Mouse (Mus musculus): ENCODE measurements at regions not wholly inside any gene's neighbourhood (a gene's known extent, or its start where the extent isn't known, plus 50 kb on each side); places are given as distances from the start of the nearest gene placed in this dataset.

DNA sequence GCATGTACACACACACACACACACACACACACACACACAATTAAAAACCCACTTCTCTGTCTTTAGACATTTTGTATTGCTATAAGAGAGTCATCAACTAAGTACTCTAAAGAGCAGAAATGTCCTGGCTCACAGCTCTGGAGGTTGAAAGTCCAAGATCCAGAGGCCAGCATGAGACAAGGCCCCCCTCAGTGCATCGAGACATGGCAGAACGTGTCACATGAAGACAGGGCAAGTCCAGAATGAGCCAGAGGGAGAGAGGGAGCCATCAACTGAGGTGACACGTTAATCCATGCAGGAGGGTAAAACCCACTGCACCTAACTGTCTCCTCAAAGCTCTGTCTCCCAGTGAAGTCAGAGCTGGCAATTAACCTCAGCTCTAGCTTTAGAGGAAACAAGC is 56.7 kb upstream of the Errfi1 start:
- Histone ChIP-seq H3K27me3 (ENCODE audit: control insufficient read depth in 1 of 2, insufficient read depth in 2 of 2, low read length in 2 of 2) (peaks cover 0 to 4% of the 10 kb centered on the region in 2 experiments; a peak in 2 of 4 replicates), H3K9ac (ENCODE audit: control insufficient read depth, low read depth, low read length, poor library complexity, severe bottlenecking) (no peak overlapping the region), H3K9me3 (replicated peaks; ENCODE audit: insufficient read depth, low read length) (no peaks in the 10 kb centered on the region), H3K4me1 (ENCODE audit: control insufficient read depth in 1 of 2, insufficient read depth in 2 of 2, low read length in 2 of 2) (no peaks in the 10 kb centered on the region), H3K4me3 (ENCODE audit: control insufficient read depth in 1 of 2, insufficient read depth in 1 of 2, low read depth in 2 of 2, low read length in 2 of 2) (no peak overlapping the region), H3K27ac (ENCODE audit: control insufficient read depth, low read depth, low read length) (no peak overlapping the region), H3K36me3 (ENCODE audit: control insufficient read depth in 1 of 2, insufficient read depth in 2 of 2, low read length in 2 of 2) (0 out of 4 replicates have a peak, but pooled peaks cover 0 to 2% of the 10 kb centered on the region in 2 experiments), H3K79me2 (ENCODE audit: control insufficient read depth, insufficient read depth, low read length, poor library complexity) (no peaks in the 10 kb centered on the region)
- no peak for TF ChIP-seq TCF12 (IDR thresholded peaks at IDR 0.05; ENCODE audit: low read depth, low read length)
- TF ChIP-seq POLR2AphosphoS5 (IDR thresholded peaks at IDR 0.05; ENCODE audit: borderline replicate concordance, low read depth, low read length) = no peak
- no peak for TF ChIP-seq MXI1 (IDR thresholded peaks at IDR 0.05; ENCODE audit: low read depth, low read length)
- no peak for TF ChIP-seq POLR2A (IDR thresholded peaks at IDR 0.05; ENCODE audit: control insufficient read depth in 1 of 2, insufficient read depth in 1 of 2, low read depth in 1 of 2, low read length in 2 of 2, poor library complexity in 1 of 2)
- no peak for TF ChIP-seq TBP (IDR thresholded peaks at IDR 0.05; ENCODE audit: low read depth, low read length)
- no peak for DNase-seq (ENCODE audit: low read depth, low spot score)

- no peaks in the 10 kb centered on the region for H3K9me3 ChIP-seq (replicated peaks; ENCODE audit: insufficient read depth, low read length)
- H3K27me3 ChIP-seq (ENCODE audit: control insufficient read depth in 1 of 2, insufficient read depth in 2 of 2, low read length in 2 of 2) = peaks cover 0 to 4% of the 10 kb centered on the region in 2 experiments; a peak in 2 of 4 replicates
- TF ChIP-seq ZKSCAN1 (IDR thresholded peaks at IDR 0.05; ENCODE audit: low read depth, low read length) = no peak
- no peak for TF ChIP-seq UBTF (IDR thresholded peaks at IDR 0.05; ENCODE audit: borderline replicate concordance, insufficient read depth, low read depth, low read length)
- TF ChIP-seq SMC3 (IDR thresholded peaks at IDR 0.05; ENCODE audit: low read depth, low read length) = no peak
- no peak for TF ChIP-seq POLR2AphosphoS2 (IDR thresholded peaks at IDR 0.05; ENCODE audit: low read length)
- no peak for TF ChIP-seq JUND (IDR thresholded peaks at IDR 0.05; ENCODE audit: low read depth, low read length)
- TF ChIP-seq POLR2AphosphoS5 (IDR thresholded peaks at IDR 0.05; ENCODE audit: borderline replicate concordance, low read depth, low read length) = no peak
- TF ChIP-seq ZC3H11A (IDR thresholded peaks at IDR 0.05; ENCODE audit: low read depth, low read length) = no peak
- no peak for TF ChIP-seq MAZ (IDR thresholded peaks at IDR 0.05; ENCODE audit: low read depth, low read length)
- TF ChIP-seq MYC (IDR thresholded peaks at IDR 0.05; ENCODE audit: low read depth, low read length) = no peak
- TF ChIP-seq USF2 (IDR thresholded peaks at IDR 0.05; ENCODE audit: borderline replicate concordance in 1 of 2, insufficient read depth in 1 of 2, low read depth in 1 of 2, low read length in 2 of 2) = no peak
- no peak for TF ChIP-seq RAD21 (IDR thresholded peaks at IDR 0.05; ENCODE audit: low read depth, low read length)
- TF ChIP-seq ELF1 (IDR thresholded peaks at IDR 0.05; ENCODE audit: low read depth, low read length) = no peak
- TF ChIP-seq E2F4 (IDR thresholded peaks at IDR 0.05; ENCODE audit: borderline replicate concordance, low read depth, low read length) = no peak
- TF ChIP-seq BHLHE40 (IDR thresholded peaks at IDR 0.05; ENCODE audit: borderline replicate concordance, low read depth, low read length) = no peak
- TF ChIP-seq MXI1 (IDR thresholded peaks at IDR 0.05; ENCODE audit: low read depth, low read length) = no peak
- TF ChIP-seq ZMIZ1 (IDR thresholded peaks at IDR 0.05; ENCODE audit: low read depth, low read length) = no peak
- no peak for TF ChIP-seq RCOR1 (IDR thresholded peaks at IDR 0.05; ENCODE audit: low read depth, low read length)
- TF ChIP-seq CTCF (IDR thresholded peaks at IDR 0.05 in 2 of 3, conservative IDR thresholded peaks at IDR 0.05 in 1 of 3; ENCODE audit: control insufficient read depth in 1 of 3, insufficient read depth in 1 of 3, low read depth in 2 of 3, low read length in 3 of 3, poor library complexity in 1 of 3, severe bottlenecking in 1 of 3) = no peak
These were observed 58.8 kb upstream of the Errfi1 start for GRCm38 (mm10) chr4:150794878-150795277.

More at GRCm38 (mm10) chr4:150794878-150795277, 58.8 kb upstream of the Errfi1 start:
- no peak for DNase-seq (ENCODE audit: low read depth, low spot score)
- Histone ChIP-seq H3K4me3 (ENCODE audit: control insufficient read depth in 1 of 2, insufficient read depth in 1 of 2, low read depth in 2 of 2, low read length in 2 of 2) (no peak overlapping the region), H3K9ac (ENCODE audit: control insufficient read depth, low read depth, low read length, poor library complexity, severe bottlenecking) (no peak overlapping the region), H3K36me3 (ENCODE audit: control insufficient read depth in 1 of 2, insufficient read depth in 2 of 2, low read length in 2 of 2) (0 out of 4 replicates have a peak, but pooled peaks cover 0 to 2% of the 10 kb centered on the region in 2 experiments), H3K27ac (ENCODE audit: control insufficient read depth, low read depth, low read length) (no peak overlapping the region), H3K79me2 (ENCODE audit: control insufficient read depth, insufficient read depth, low read length, poor library complexity) (no peaks in the 10 kb centered on the region), H3K4me1 (ENCODE audit: control insufficient read depth in 1 of 2, insufficient read depth in 2 of 2, low read length in 2 of 2) (no peaks in the 10 kb centered on the region)
